Mouse (Mus musculus) liver, embryonic 14.5 days (tissue): Measurements from ENCODE around the gene Utp15. TPM values are rescaled to one million over a fixed set of nuclear protein-coding genes. Genes with fewer than 3 reads are reported as not detected.

ENCODE experiments used
- ATAC-seq: fragments of 200-750 bp; cut with Nextera tagmentation; 2 replicates; pipeline ENCODE4 v1.8.0; 2017; ENCODE audit warnings: moderate number of reproducible peaks, mild to moderate bottlenecking, moderate library complexity; ENCODE audit not compliant: insufficient read depth
- DNase-seq, 3 experiments: peaks; one replicate each; pipeline ENCODE4 v3.0.0-alpha.2; 2012 to 2013; ENCODE audit warnings: low read depth in 3 of 3, low spot score in 3 of 3
- H3K27ac ChIP-seq: fragments of 300-500 bp; sonication (generic); 2 replicates; pipeline ENCODE4 v1.5.1; 2014; ENCODE audit warnings: moderate library complexity, mild to moderate bottlenecking, control low read depth, inconsistent platforms
- H3K27me3 ChIP-seq: fragments of 300-500 bp; sonication (generic); 2 replicates; pipeline ENCODE4 v1.6.1; 2014; ENCODE audit warnings: mild to moderate bottlenecking, low read length, moderate library complexity; ENCODE audit not compliant: control insufficient read depth, insufficient read depth
- H3K36me3 ChIP-seq: fragments of 300-500 bp; sonication (generic); replicated peaks from 2 replicates; pipeline ENCODE4 v1.6.1; 2014; ENCODE audit warnings: low read depth; ENCODE audit not compliant: control insufficient read depth, insufficient read depth
- H3K4me1 ChIP-seq, 2 experiments: fragments of 200-500 bp in 1 of 2; fragments of 300-500 bp in 1 of 2; sonication (generic) in 1 of 2; replicated peaks; 2 replicates each; pipeline ENCODE4 v1.6.1; 2012 to 2014; ENCODE audit warnings: antibody characterized with exemption in 1 of 2, inconsistent platforms in 1 of 2, low read length in 1 of 2; ENCODE audit not compliant: control insufficient read depth in 2 of 2, insufficient read depth in 2 of 2
- H3K4me2 ChIP-seq: fragments of 300-500 bp; sonication (generic); 2 replicates; pipeline ENCODE4 v1.6.1; 2014; ENCODE audit warnings: low read depth, mild to moderate bottlenecking, control low read depth, moderate library complexity
- H3K4me3 ChIP-seq, 2 experiments: fragments of 200-500 bp in 1 of 2; fragments of 300-500 bp in 1 of 2; sonication (generic) in 1 of 2; 2 replicates each; pipeline ENCODE4 v1.5.1; 2012 to 2014; ENCODE audit warnings: low read depth in 2 of 2, low read length in 2 of 2, mild to moderate bottlenecking in 2 of 2, control low read depth in 1 of 2, inconsistent platforms in 1 of 2, moderate library complexity in 1 of 2; ENCODE audit not compliant: insufficient read depth in 1 of 2
- H3K9ac ChIP-seq: fragments of 300-500 bp; sonication (generic); replicated peaks from 2 replicates; pipeline ENCODE4 v1.6.1; 2014; ENCODE audit warnings: mild to moderate bottlenecking, control low read depth, moderate library complexity
- H3K9me3 ChIP-seq: fragments of 300-500 bp; sonication (generic); 2 replicates; pipeline ENCODE4 v1.6.1; 2016; ENCODE audit warnings: low read length, mixed read lengths; ENCODE audit not compliant: control insufficient read depth
- CTCF ChIP-seq: IDR thresholded peaks from 2 replicates; pipeline ENCODE4 v1.5.1; 2016; ENCODE audit warnings: antibody characterized with exemption, low read depth, control low read depth
- EP300 ChIP-seq: IDR thresholded peaks from 2 replicates; pipeline ENCODE4 v1.6.1; 2016; ENCODE audit warnings: antibody characterized with exemption, low read depth
- WGBS: fragments of 180-500 bp; shearing (Covaris S2); extraction: QIAGEN DNeasy Blood & Tissue Kit; methylation state at CpG from one replicate; pipeline ENCODE4 v1.1.7; 2014; ENCODE audit not compliant: insufficient replicate concordance; 5-methylcytosine and 5-hydroxymethylcytosine counted together
- polyA plus RNA-seq, 2 experiments: library from polyadenylated mRNA; depleted of rRNA in 1 of 2; stranded (reverse) in 1 of 2; unstranded in 1 of 2; fragments of >200 nt; fragmentation: Nextera tagmentation in 1 of 2; extraction: Ambion mirVana in 1 of 2; gene quantifications; 2 replicates each; pipeline versions ENCODE4 v1.2.1 to v1.2.3; 2012 to 2014

Utp15 gene
- polyA plus RNA-seq, 2 experiments = 6.1 to 11.8 TPM

- TF ChIP-seq EP300 (no peak), CTCF (no peak)
- no peak overlapping the region for H3K27ac ChIP-seq
- DNase-seq (no peak), ATAC-seq (no peak)
- H3K4me2 ChIP-seq = no peak overlapping the region
- no peaks in the 10 kb centered on the region for H3K9me3 ChIP-seq
- H3K36me3 ChIP-seq = peaks cover 43% of the 10 kb centered on the region
- WGBS = 81% methylated on average over 9 of the region's 9 CpGs
- no peaks in the 10 kb centered on the region for H3K27me3 ChIP-seq
- no peak overlapping the region for H3K9ac ChIP-seq
- H3K4me1 ChIP-seq = no peaks in the 10 kb centered on the region
- no peak overlapping the region for H3K4me3 ChIP-seq
Measured at GRCm38 (mm10) chr13:98254921-98255320, 7.9 kb downstream of the Utp15 start.

GRCm38 (mm10) chr13:98249594-98249993 is 13.2 kb downstream of the Utp15 start:
- no peaks in the 10 kb centered on the region for H3K27me3 ChIP-seq

GRCm38 (mm10) chr13:98245386-98245785 is 17.5 kb downstream of the Utp15 start:
- H3K27me3 ChIP-seq = no peaks in the 10 kb centered on the region
- no peak overlapping the region for H3K27ac ChIP-seq
- H3K4me1 ChIP-seq = no peaks in the 10 kb centered on the region
- ATAC-seq (no peak), DNase-seq (no peak)
- WGBS = 65% methylated on average over 7 of the region's 7 CpGs
- H3K4me3 ChIP-seq = no peak overlapping the region
- H3K9me3 ChIP-seq = no peaks in the 10 kb centered on the region
- peaks cover 4% of the 10 kb centered on the region for H3K36me3 ChIP-seq
- TF ChIP-seq CTCF = no peak
- no peak for TF ChIP-seq EP300
- H3K9ac ChIP-seq = no peak overlapping the region
- no peak overlapping the region for H3K4me2 ChIP-seq

More at GRCm38 (mm10) chr13:98249594-98249993, 13.2 kb downstream of the Utp15 start:
- ATAC-seq (no peak), DNase-seq (no peak)
- TF ChIP-seq CTCF = no peak
- no peak for TF ChIP-seq EP300
- no peak overlapping the region for H3K4me2 ChIP-seq
- no peak overlapping the region for H3K27ac ChIP-seq
- H3K9me3 ChIP-seq = no peaks in the 10 kb centered on the region
- H3K4me3 ChIP-seq = no peak overlapping the region
- H3K9ac ChIP-seq = no peak overlapping the region
- H3K36me3 ChIP-seq = peaks cover 23% of the 10 kb centered on the region
- WGBS = 84% methylated on average over 10 of the region's 10 CpGs
- no peaks in the 10 kb centered on the region for H3K4me1 ChIP-seq

- ATAC-seq (no peak), DNase-seq (no peak)
- H3K9me3 ChIP-seq = no peaks in the 10 kb centered on the region
- H3K9ac ChIP-seq = no peak overlapping the region
- no peak overlapping the region for H3K4me2 ChIP-seq
- whole genome bisulfite sequencing = 71% methylated on average over 5 of the region's 5 CpGs
- H3K4me1 ChIP-seq = no peaks in the 10 kb centered on the region
- peaks cover 4% of the 10 kb centered on the region for H3K36me3 ChIP-seq
- TF ChIP-seq EP300 (no peak), CTCF (no peak)
- no peak overlapping the region for H3K27ac ChIP-seq
- no peaks in the 10 kb centered on the region for H3K27me3 ChIP-seq
- H3K4me3 ChIP-seq = no peak overlapping the region
Measured at GRCm38 (mm10) chr13:98244571-98245350, 18.1 kb downstream of the Utp15 start.

GRCm38 (mm10) chr13:98241531-98242282 is 21.1 kb downstream of the Utp15 start:
- no peak overlapping the region for H3K27ac ChIP-seq
- ATAC-seq (no peak), DNase-seq (no peak)
- no peak overlapping the region for H3K4me3 ChIP-seq
- TF ChIP-seq EP300 (no peak), CTCF (no peak)
- H3K4me2 ChIP-seq = no peak overlapping the region
- H3K9ac ChIP-seq = no peak overlapping the region
- H3K4me1 ChIP-seq = no peaks in the 10 kb centered on the region
- H3K27me3 ChIP-seq = no peaks in the 10 kb centered on the region
- WGBS = 54% methylated on average over 9 of the region's 9 CpGs
- no peaks in the 10 kb centered on the region for H3K9me3 ChIP-seq
- H3K36me3 ChIP-seq = no peaks in the 10 kb centered on the region
